Mouse (Mus musculus): ENCODE measurements around the gene Fhit. TPM values are rescaled to one million over a fixed set of nuclear protein-coding genes. Genes with fewer than 3 reads are reported as not detected.

The Fhit gene
- polyA plus RNA-seq, 1 experiment from 2014 or later: 3.3 TPM

- Histone ChIP-seq H3K27ac (replicated peaks) (no peak overlapping the region), H3K36me3 (replicated peaks) (no peaks in the 10 kb centered on the region), H3K4me1 (peaks cover 16% of the 10 kb centered on the region), H3K9me3 (no peaks in the 10 kb centered on the region), H3K27me3 (replicated peaks; ENCODE audit: low read depth, poor library complexity, severe bottlenecking) (no peaks in the 10 kb centered on the region), H3K4me3 (no peak overlapping the region)
- WGBS: 49% methylated on average over 9 of the region's 9 CpGs
- no peak for DNase-seq (ENCODE audit: low spot score)
These were observed 1517.3 kb downstream of the Fhit start for GRCm38 (mm10) chr14:9644216-9645166.

GRCm38 (mm10) chr14:9643700-9644099 lies 1518.1 kb downstream of the Fhit start:
- Histone ChIP-seq H3K9me3 (no peaks in the 10 kb centered on the region), H3K4me3 (no peak overlapping the region), H3K27ac (replicated peaks) (no peak overlapping the region), H3K4me1 (peaks cover 16% of the 10 kb centered on the region), H3K27me3 (replicated peaks; ENCODE audit: low read depth, poor library complexity, severe bottlenecking) (no peaks in the 10 kb centered on the region), H3K36me3 (replicated peaks) (no peaks in the 10 kb centered on the region)
- DNase-seq (ENCODE audit: low spot score): no peak
- WGBS: 62% methylated on average over 7 of the region's 7 CpGs

GRCm38 (mm10) chr14:9642628-9643027 lies 1519.2 kb downstream of the Fhit start:
- Histone ChIP-seq H3K27me3 (replicated peaks; ENCODE audit: low read depth, poor library complexity, severe bottlenecking) (no peaks in the 10 kb centered on the region), H3K9me3 (no peaks in the 10 kb centered on the region), H3K4me1 (peaks cover 16% of the 10 kb centered on the region), H3K27ac (replicated peaks) (no peak overlapping the region), H3K36me3 (replicated peaks) (no peaks in the 10 kb centered on the region), H3K4me3 (no peak overlapping the region)
- DNase-seq (ENCODE audit: low spot score): no peak
- WGBS: 80% methylated on average over 6 of the region's 6 CpGs

- Histone ChIP-seq H3K4me3 (no peak overlapping the region), H3K27me3 (replicated peaks; ENCODE audit: low read depth, poor library complexity, severe bottlenecking) (no peaks in the 10 kb centered on the region), H3K36me3 (replicated peaks) (no peaks in the 10 kb centered on the region), H3K9me3 (no peaks in the 10 kb centered on the region), H3K27ac (replicated peaks) (no peak overlapping the region), H3K4me1 (peaks cover 16% of the 10 kb centered on the region)
- 73% methylated on average over 3 of the region's 3 CpGs for WGBS
- no peak for DNase-seq (ENCODE audit: low spot score)
These were observed 1519.8 kb downstream of the Fhit start for GRCm38 (mm10) chr14:9642068-9642467.

- 69% methylated on average over 1 of the region's 1 CpGs for WGBS
- H3K27ac ChIP-seq (replicated peaks): no peak overlapping the region
- H3K9me3 ChIP-seq: no peaks in the 10 kb centered on the region
- H3K4me3 ChIP-seq: no peak overlapping the region
- H3K36me3 ChIP-seq (replicated peaks): no peaks in the 10 kb centered on the region
- H3K4me1 ChIP-seq: peaks cover 16% of the 10 kb centered on the region
- peaks cover 12% of the 10 kb centered on the region; the same call in 1 of the 2 replicates for H3K27me3 ChIP-seq (replicated peaks; ENCODE audit: low read depth, poor library complexity, severe bottlenecking)
- DNase-seq (ENCODE audit: low spot score): no peak
These were observed 1527.4 kb downstream of the Fhit start for GRCm38 (mm10) chr14:9634247-9634991.

- Histone ChIP-seq H3K27me3 (replicated peaks; ENCODE audit: low read depth, poor library complexity, severe bottlenecking) (peaks cover 12% of the 10 kb centered on the region; the same call in 1 of the 2 replicates), H3K36me3 (replicated peaks) (no peaks in the 10 kb centered on the region), H3K4me3 (no peak overlapping the region), H3K9me3 (no peaks in the 10 kb centered on the region), H3K4me1 (peaks cover 16% of the 10 kb centered on the region), H3K27ac (replicated peaks) (no peak overlapping the region)
- 17% methylated on average over 3 of the region's 3 CpGs for WGBS
- DNase-seq (ENCODE audit: low spot score): peak; percentile 11
These were observed 1529.3 kb downstream of the Fhit start for GRCm38 (mm10) chr14:9632537-9632936.

GRCm38 (mm10) chr14:9623219-9624043 lies 1538.4 kb downstream of the Fhit start:
- no peak overlapping the region for H3K27ac ChIP-seq (replicated peaks)
- no peaks in the 10 kb centered on the region for H3K27me3 ChIP-seq (replicated peaks; ENCODE audit: low read depth, poor library complexity, severe bottlenecking)
- H3K9me3 ChIP-seq: no peaks in the 10 kb centered on the region
- peaks cover 30% of the 10 kb centered on the region for H3K4me1 ChIP-seq
- H3K4me3 ChIP-seq: no peak overlapping the region
- H3K36me3 ChIP-seq (replicated peaks): no peaks in the 10 kb centered on the region
- DNase-seq (ENCODE audit: low spot score): no peak
- WGBS: 51% methylated on average over 6 of the region's 6 CpGs

GRCm38 (mm10) chr14:9620902-9621540 lies 1540.8 kb downstream of the Fhit start:
- 20% methylated on average over 3 of the region's 3 CpGs for WGBS
- no peak for DNase-seq (ENCODE audit: low spot score)
- H3K36me3 ChIP-seq (replicated peaks): no peaks in the 10 kb centered on the region
- no peaks in the 10 kb centered on the region for H3K9me3 ChIP-seq
- H3K27ac ChIP-seq (replicated peaks): no peak overlapping the region; the same call in 1 of the 2 replicates
- H3K4me1 ChIP-seq: peaks cover 30% of the 10 kb centered on the region
- no peak overlapping the region for H3K4me3 ChIP-seq
- no peaks in the 10 kb centered on the region for H3K27me3 ChIP-seq (replicated peaks; ENCODE audit: low read depth, poor library complexity, severe bottlenecking)

GRCm38 (mm10) chr14:9619840-9620239 lies 1542.0 kb downstream of the Fhit start:
- Histone ChIP-seq H3K4me3 (no peak overlapping the region), H3K27ac (replicated peaks) (no peak overlapping the region), H3K4me1 (peaks cover 30% of the 10 kb centered on the region), H3K36me3 (replicated peaks) (no peaks in the 10 kb centered on the region), H3K9me3 (no peaks in the 10 kb centered on the region), H3K27me3 (replicated peaks; ENCODE audit: low read depth, poor library complexity, severe bottlenecking) (no peaks in the 10 kb centered on the region)
- DNase-seq (ENCODE audit: low spot score): no peak
- WGBS: 40% methylated on average over 1 of the region's 1 CpGs

GRCm38 (mm10) chr14:9613126-9613525 lies 1548.7 kb downstream of the Fhit start:
- Histone ChIP-seq H3K4me1 (no peaks in the 10 kb centered on the region), H3K27ac (replicated peaks) (no peak overlapping the region), H3K9me3 (no peaks in the 10 kb centered on the region), H3K27me3 (replicated peaks; ENCODE audit: low read depth, poor library complexity, severe bottlenecking) (no peaks in the 10 kb centered on the region), H3K4me3 (no peak overlapping the region), H3K36me3 (replicated peaks) (no peaks in the 10 kb centered on the region)
- 91% methylated on average over 3 of the region's 3 CpGs for WGBS
- DNase-seq (ENCODE audit: low spot score): no peak

- DNase-seq (ENCODE audit: low spot score): no peak
- Histone ChIP-seq H3K4me3 (no peak overlapping the region), H3K27me3 (replicated peaks; ENCODE audit: low read depth, poor library complexity, severe bottlenecking) (no peaks in the 10 kb centered on the region), H3K9me3 (no peaks in the 10 kb centered on the region), H3K27ac (replicated peaks) (no peak overlapping the region), H3K4me1 (no peaks in the 10 kb centered on the region), H3K36me3 (replicated peaks) (no peaks in the 10 kb centered on the region)
- 86% methylated on average over 7 of the region's 7 CpGs for WGBS
These were observed 1552.7 kb downstream of the Fhit start for GRCm38 (mm10) chr14:9609120-9609519.
